Mouse (Mus musculus) liver, embryonic 14.5 days (tissue): ENCODE data around the gene Tuba3a. TPM values are rescaled to one million over a fixed set of nuclear protein-coding genes. Genes with fewer than 3 reads are reported as not detected.
"Not testable (repeated sequence)": the region's sequence is repeated elsewhere in the genome, so short reads cannot be mapped to it uniquely, and the experiment has no call there.

Experiments used
- ATAC-seq: fragments of 200-750 bp; cut with Nextera tagmentation; 2 replicates; pipeline ENCODE4 v1.8.0; 2017; ENCODE audit warnings: moderate number of reproducible peaks, mild to moderate bottlenecking, moderate library complexity; ENCODE audit not compliant: insufficient read depth
- DNase-seq, 3 experiments: peaks; one replicate each; pipeline ENCODE4 v3.0.0-alpha.2; 2012 to 2013; ENCODE audit warnings: low read depth in 3 of 3, low spot score in 3 of 3
- H3K27ac ChIP-seq: fragments of 300-500 bp; sonication (generic); 2 replicates; pipeline ENCODE4 v1.5.1; 2014; ENCODE audit warnings: moderate library complexity, mild to moderate bottlenecking, control low read depth, inconsistent platforms
- H3K27me3 ChIP-seq: fragments of 300-500 bp; sonication (generic); 2 replicates; pipeline ENCODE4 v1.6.1; 2014; ENCODE audit warnings: mild to moderate bottlenecking, low read length, moderate library complexity; ENCODE audit not compliant: control insufficient read depth, insufficient read depth
- H3K36me3 ChIP-seq: fragments of 300-500 bp; sonication (generic); replicated peaks from 2 replicates; pipeline ENCODE4 v1.6.1; 2014; ENCODE audit warnings: low read depth; ENCODE audit not compliant: control insufficient read depth, insufficient read depth
- H3K4me1 ChIP-seq, 2 experiments: fragments of 200-500 bp in 1 of 2; fragments of 300-500 bp in 1 of 2; sonication (generic) in 1 of 2; replicated peaks; 2 replicates each; pipeline ENCODE4 v1.6.1; 2012 to 2014; ENCODE audit warnings: antibody characterized with exemption in 1 of 2, inconsistent platforms in 1 of 2, low read length in 1 of 2; ENCODE audit not compliant: control insufficient read depth in 2 of 2, insufficient read depth in 2 of 2
- H3K4me2 ChIP-seq: fragments of 300-500 bp; sonication (generic); 2 replicates; pipeline ENCODE4 v1.6.1; 2014; ENCODE audit warnings: low read depth, mild to moderate bottlenecking, control low read depth, moderate library complexity
- H3K4me3 ChIP-seq, 2 experiments: fragments of 200-500 bp in 1 of 2; fragments of 300-500 bp in 1 of 2; sonication (generic) in 1 of 2; 2 replicates each; pipeline ENCODE4 v1.5.1; 2012 to 2014; ENCODE audit warnings: low read depth in 2 of 2, low read length in 2 of 2, mild to moderate bottlenecking in 2 of 2, control low read depth in 1 of 2, inconsistent platforms in 1 of 2, moderate library complexity in 1 of 2; ENCODE audit not compliant: insufficient read depth in 1 of 2
- H3K9ac ChIP-seq: fragments of 300-500 bp; sonication (generic); replicated peaks from 2 replicates; pipeline ENCODE4 v1.6.1; 2014; ENCODE audit warnings: mild to moderate bottlenecking, control low read depth, moderate library complexity
- H3K9me3 ChIP-seq: fragments of 300-500 bp; sonication (generic); 2 replicates; pipeline ENCODE4 v1.6.1; 2016; ENCODE audit warnings: low read length, mixed read lengths; ENCODE audit not compliant: control insufficient read depth
- CTCF ChIP-seq: IDR thresholded peaks from 2 replicates; pipeline ENCODE4 v1.5.1; 2016; ENCODE audit warnings: antibody characterized with exemption, low read depth, control low read depth
- EP300 ChIP-seq: IDR thresholded peaks from 2 replicates; pipeline ENCODE4 v1.6.1; 2016; ENCODE audit warnings: antibody characterized with exemption, low read depth
- WGBS: fragments of 180-500 bp; shearing (Covaris S2); extraction: QIAGEN DNeasy Blood & Tissue Kit; methylation state at CpG from one replicate; pipeline ENCODE4 v1.1.7; 2014; ENCODE audit not compliant: insufficient replicate concordance; 5-methylcytosine and 5-hydroxymethylcytosine counted together
- polyA plus RNA-seq, 2 experiments: library from polyadenylated mRNA; depleted of rRNA in 1 of 2; stranded (reverse) in 1 of 2; unstranded in 1 of 2; fragments of >200 nt; fragmentation: Nextera tagmentation in 1 of 2; extraction: Ambion mirVana in 1 of 2; gene quantifications; 2 replicates each; pipeline versions ENCODE4 v1.2.1 to v1.2.3; 2012 to 2014

The Tuba3a gene
- polyA plus RNA-seq, 2 experiments, result not detected

DNA sequence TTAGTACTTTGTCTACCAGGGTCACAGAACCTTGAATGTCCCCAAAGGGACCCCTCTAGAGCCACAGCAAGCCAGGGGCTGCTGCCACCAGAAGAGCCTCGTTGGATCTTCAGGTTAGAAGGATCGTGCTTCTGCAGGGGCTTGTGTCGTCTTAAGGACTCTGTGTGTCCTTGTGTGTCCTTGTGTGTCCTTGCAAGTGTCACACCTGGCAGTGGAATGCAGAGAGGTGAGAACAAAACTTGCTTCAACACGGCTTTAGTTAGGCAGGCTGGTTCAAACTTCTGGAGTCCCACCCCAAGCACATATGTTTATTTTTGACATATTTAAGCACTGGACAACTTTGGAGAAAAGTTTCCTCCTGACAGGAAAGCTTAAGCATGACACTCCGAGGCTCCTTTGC is 2.9 kb upstream of the Tuba3a start:
- DNase-seq (no peak), ATAC-seq (no peak)
- Histone ChIP-seq H3K9ac (no peak overlapping the region), H3K4me2 (no peak overlapping the region), H3K27ac (no peak overlapping the region), H3K4me1 (no peaks in the 10 kb centered on the region), H3K36me3 (no peaks in the 10 kb centered on the region), H3K27me3 (no peaks in the 10 kb centered on the region), H3K9me3 (no peaks in the 10 kb centered on the region), H3K4me3 (no peak overlapping the region)
- WGBS, result 54% methylated on average over 5 of the region's 5 CpGs
- no peak for TF ChIP-seq CTCF
- TF ChIP-seq EP300, result no peak

DNA sequence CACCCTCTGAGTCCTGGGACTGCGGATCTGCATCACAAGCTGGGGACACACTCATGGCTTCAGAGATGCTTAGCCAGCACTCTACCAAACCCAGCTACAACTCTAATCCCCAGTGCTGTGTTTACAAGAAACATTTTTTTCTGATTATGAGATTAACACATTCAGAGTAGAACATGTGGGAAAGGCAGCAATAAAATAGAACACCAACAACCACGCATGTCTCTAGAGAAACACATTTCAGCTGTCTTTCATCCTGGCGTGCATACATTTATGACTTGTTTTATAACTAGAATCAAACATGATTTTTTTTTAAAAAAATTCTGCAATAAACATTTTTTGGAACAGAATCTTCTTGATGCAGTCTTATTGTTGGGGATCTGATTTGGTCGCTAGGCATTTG is 1.1 kb upstream of the Tuba3a start:
- Histone ChIP-seq H3K4me2 (no peak overlapping the region), H3K4me1 (no peaks in the 10 kb centered on the region), H3K27ac (no peak overlapping the region), H3K4me3 (no peak overlapping the region), H3K9ac (no peak overlapping the region), H3K36me3 (no peaks in the 10 kb centered on the region), H3K27me3 (no peaks in the 10 kb centered on the region), H3K9me3 (no peaks in the 10 kb centered on the region)
- TF ChIP-seq CTCF (no peak), EP300 (no peak)
- 70% methylated on average over 4 of the region's 4 CpGs for WGBS
- ATAC-seq (no peak), DNase-seq (no peak)

DNA sequence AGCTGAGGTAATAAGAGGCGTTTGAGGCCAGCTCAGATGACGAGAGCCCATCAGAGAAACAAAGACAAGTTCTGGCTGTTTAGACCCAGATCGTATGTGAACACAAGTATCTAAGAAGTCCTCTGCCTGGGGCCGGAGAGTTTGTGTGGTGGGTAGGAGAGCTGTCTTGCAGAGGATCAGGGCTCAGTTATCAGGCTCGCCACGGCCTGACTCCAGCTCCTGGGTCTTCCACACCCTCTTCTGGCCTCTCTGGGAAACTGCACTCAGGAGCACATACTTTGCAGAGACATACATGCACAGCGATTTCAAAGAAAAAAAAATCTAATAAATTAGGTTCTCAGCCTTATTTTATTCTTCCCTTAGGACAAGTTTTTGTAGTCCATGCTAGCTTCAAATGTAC is 1.1 kb downstream of the Tuba3a start:
- TF ChIP-seq EP300, result no peak
- no peak for TF ChIP-seq CTCF
- Histone ChIP-seq H3K27me3 (no peaks in the 10 kb centered on the region), H3K27ac (no peak overlapping the region), H3K4me3 (no peak overlapping the region), H3K9me3 (no peaks in the 10 kb centered on the region), H3K9ac (no peak overlapping the region), H3K4me2 (no peak overlapping the region), H3K36me3 (no peaks in the 10 kb centered on the region), H3K4me1 (no peaks in the 10 kb centered on the region)
- no peak for DNase-seq
- no peak for ATAC-seq
- 71% methylated on average over 7 of the region's 7 CpGs for WGBS

DNA sequence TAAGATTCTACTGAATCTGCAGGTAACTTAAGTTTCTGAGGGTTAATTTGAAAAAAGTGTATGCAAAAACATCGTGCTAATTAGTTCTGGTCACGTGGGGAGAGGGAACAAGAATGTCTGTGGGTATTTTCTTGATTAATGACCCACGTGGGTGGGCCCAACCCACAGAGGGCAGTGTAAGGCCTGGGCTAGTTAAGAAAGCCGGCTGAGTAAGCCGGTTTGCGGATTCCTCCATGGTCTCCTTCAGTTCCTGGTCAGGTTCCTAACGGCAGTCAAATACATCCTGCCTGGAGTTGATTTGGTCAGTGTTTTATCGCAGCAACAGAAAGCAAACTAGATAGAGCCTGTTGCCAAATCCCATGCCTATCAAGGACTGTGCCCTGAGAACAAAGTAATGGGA is 1.6 kb downstream of the Tuba3a start:
- no peaks in the 10 kb centered on the region for H3K36me3 ChIP-seq
- H3K9ac ChIP-seq, result no peak overlapping the region
- ATAC-seq, result no peak
- no peak overlapping the region for H3K4me3 ChIP-seq
- TF ChIP-seq EP300 (no peak), CTCF (no peak)
- H3K4me1 ChIP-seq, result no peaks in the 10 kb centered on the region
- no peaks in the 10 kb centered on the region for H3K27me3 ChIP-seq
- no peaks in the 10 kb centered on the region for H3K9me3 ChIP-seq
- H3K27ac ChIP-seq, result no peak overlapping the region
- no peak overlapping the region for H3K4me2 ChIP-seq
- WGBS, result 50% methylated on average over 8 of the region's 8 CpGs
- DNase-seq, result no peak

DNA sequence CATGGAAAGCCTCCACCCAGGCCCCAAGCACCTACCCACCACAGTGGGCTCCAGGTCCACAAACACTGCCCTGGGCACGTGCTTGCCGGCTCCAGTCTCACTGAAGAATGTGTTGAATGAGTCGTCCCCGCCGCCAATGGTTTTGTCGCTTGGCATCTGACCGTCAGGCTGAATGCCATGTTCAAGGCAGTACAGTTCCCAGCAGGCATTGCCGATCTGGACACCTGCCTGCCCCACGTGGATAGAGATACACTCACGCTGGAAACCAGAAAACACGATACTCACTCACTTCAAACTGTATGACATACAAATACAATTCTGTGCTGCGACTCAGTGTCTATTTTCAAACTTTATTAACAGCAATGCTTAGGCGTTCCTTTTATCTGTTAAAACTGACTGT is 3.1 kb downstream of the Tuba3a start:
- DNase-seq, H3K36me3 ChIP-seq, H3K9ac ChIP-seq, ATAC-seq, H3K27me3 ChIP-seq, H3K9me3 ChIP-seq, H3K27ac ChIP-seq, H3K4me3 ChIP-seq, H3K4me1 ChIP-seq, H3K4me2 ChIP-seq: not testable (repeated sequence)
- 77% methylated on average over 13 of the region's 13 CpGs for WGBS

DNA sequence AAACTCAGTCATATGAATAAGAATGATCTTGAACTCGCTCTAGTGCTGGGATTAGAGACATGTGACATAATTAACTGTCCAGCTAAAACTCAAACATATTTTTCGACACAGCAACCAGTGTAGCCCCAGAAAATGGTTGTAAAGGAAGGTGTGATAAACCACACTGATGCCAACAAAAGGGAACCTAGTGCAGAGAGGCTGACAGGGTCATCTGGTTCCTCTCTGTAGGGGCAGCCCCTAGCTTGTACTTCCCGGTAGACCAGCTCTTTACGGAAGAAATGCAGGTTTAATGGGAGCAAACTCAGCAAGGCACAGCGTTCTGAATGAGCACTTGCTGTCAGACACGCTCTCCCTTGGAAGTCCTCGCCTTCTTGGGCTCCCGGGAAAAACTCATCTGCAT is 6.1 kb downstream of the Tuba3a start:
- Histone ChIP-seq H3K9ac (no peak overlapping the region), H3K4me3 (no peak overlapping the region), H3K27me3 (no peaks in the 10 kb centered on the region), H3K4me1 (no peaks in the 10 kb centered on the region), H3K27ac (no peak overlapping the region), H3K9me3 (no peaks in the 10 kb centered on the region), H3K4me2 (no peak overlapping the region), H3K36me3 (no peaks in the 10 kb centered on the region)
- no peak for ATAC-seq
- WGBS, result 42% methylated on average over 8 of the region's 8 CpGs
- no peak for DNase-seq
- TF ChIP-seq EP300 (no peak), CTCF (no peak)
